Mouse (Mus musculus) heart, adult 18-20 months (tissue): Measurements from ENCODE around the gene Rgs3. TPM values are rescaled to one million over a fixed set of nuclear protein-coding genes. Genes with fewer than 3 reads are reported as not detected.

Experiments used
- DNase-seq, 2 experiments: peaks; one replicate each; pipeline ENCODE4 v3.0.0; 2021 to 2022; ENCODE audit warnings: mixed read lengths in 1 of 2
- total RNA-seq, 2 experiments: library from RNA; stranded (reverse); gene quantifications; 2 replicates each; pipeline ENCODE4 v1.2.3; 2021

Rgs3 gene
- total RNA-seq, 2 experiments from 2014 or later, result 21.5 to 25.9 TPM

DNA sequence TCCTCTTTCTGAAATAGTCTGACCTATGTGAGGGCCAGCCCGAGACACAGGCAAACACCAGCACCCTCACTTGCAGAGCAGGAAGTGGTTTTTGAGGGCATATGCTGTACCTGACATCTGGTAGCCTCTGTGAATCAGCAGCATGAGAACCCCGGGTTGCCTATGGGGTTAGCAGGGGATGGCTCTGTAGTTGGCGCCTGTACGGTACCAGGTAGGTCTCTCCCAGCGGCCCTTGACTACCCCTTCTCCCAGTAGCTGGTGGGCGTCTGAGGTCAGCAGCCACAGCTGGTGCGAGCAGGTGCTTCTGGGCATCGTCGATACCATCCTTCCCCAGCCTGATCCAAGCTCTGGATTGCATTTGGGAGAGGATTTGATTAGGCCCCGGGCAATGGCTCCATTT is 125.6 kb downstream of the Rgs3 start:
- no peak for DNase-seq

DNA sequence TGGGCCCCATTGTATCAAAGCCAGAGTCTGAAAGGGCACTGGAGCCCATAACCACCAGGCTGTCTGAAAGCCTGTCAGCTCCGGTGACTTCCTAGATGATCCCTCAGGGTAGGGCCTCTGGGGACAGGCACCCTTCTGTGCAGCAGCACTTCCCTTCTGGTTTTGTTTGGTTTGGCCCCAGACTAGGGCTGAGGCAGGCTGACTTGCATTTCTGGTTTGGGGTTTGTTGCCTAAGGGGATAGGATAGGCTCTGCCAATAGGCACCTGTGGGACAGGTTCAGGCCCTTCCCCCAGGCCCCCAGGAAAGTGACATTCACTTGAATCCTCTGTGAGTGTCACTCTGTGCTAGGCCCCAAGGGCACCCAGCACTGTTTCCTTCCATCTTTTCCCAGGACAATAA is 127.1 kb downstream of the Rgs3 start:
- no peak for DNase-seq

DNA sequence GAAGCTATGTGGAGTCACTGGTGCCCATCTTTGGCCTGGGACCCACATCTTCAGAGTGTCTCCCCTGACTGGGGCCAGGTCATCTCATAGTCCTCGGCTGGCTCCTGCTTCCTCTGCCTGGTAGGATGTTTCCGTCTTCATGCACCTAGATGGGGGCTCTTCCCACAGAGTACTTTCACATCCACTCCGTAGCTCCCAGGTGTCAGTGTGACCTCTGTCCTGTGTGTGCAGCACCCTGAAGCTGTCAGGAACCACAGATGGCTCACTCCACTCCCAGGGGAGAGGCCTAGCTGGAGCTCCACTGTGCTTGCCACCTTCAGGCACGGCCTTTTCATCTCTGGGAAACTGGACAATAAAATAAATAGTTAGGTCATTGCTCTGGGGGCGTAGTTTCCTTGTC is 128.5 kb downstream of the Rgs3 start:
- no peak for DNase-seq

DNA sequence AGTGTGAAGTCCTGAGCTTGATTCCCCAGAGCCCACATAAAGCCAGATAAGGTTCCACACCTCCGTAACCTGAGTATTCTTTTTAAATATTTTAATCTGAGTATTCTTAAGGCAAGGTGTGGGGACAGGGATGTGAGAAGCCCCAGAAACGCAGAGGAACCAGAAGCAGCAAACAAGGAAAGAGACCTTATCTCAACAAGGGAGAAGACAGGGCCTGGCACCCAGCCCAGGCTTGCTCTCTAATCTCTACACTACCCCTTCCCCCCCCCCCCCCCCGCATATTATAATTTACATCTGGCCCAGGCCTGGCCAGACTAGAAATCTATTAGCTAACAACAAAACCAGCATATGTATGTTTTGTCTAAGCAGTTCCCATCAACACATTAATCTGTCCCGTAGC is 131.3 kb downstream of the Rgs3 start:
- DNase-seq, result no peak

DNA sequence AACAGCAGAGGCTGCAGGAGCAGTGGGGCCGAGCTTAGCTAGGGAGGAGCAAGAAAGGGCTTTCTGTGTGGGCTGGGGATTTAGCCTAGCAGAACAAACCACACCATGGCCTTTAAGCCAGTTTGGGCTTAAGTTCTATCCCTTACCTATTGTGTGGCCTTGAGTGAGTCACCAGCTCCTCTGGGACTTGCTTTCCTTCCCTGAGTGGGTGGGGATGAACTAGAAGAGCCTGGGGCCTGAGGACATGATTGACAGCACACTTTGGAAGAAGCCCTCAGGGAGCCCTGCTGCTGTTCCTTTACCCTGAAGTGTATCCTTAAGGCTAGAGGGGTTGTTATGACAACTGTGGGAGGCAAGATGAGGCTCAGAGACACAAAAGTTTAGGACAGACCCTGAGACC is 132.0 kb downstream of the Rgs3 start:
- peak in 1 of 2 experiments; percentile 72 for DNase-seq

DNA sequence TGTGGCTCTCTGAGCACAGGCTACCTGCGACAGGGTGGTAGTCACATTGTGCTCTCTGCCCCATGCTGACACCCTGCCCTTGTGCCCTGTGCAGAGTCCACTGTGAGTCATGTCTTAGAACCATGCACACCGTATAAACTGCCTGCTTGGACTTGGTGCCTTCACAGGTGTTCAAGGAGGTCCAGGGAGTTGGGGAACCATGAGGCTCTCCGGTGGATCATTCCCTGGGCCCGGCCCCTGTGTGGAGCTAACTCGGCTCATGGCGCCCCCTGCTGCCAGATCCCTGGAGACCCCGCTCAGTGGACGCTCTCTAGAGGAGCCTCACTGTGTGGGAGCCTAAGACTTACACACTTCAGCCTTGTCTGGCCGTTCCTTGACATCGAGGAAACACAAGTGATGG is 134.2 kb downstream of the Rgs3 start:
- peak; percentile 64 to 77 for DNase-seq

DNA sequence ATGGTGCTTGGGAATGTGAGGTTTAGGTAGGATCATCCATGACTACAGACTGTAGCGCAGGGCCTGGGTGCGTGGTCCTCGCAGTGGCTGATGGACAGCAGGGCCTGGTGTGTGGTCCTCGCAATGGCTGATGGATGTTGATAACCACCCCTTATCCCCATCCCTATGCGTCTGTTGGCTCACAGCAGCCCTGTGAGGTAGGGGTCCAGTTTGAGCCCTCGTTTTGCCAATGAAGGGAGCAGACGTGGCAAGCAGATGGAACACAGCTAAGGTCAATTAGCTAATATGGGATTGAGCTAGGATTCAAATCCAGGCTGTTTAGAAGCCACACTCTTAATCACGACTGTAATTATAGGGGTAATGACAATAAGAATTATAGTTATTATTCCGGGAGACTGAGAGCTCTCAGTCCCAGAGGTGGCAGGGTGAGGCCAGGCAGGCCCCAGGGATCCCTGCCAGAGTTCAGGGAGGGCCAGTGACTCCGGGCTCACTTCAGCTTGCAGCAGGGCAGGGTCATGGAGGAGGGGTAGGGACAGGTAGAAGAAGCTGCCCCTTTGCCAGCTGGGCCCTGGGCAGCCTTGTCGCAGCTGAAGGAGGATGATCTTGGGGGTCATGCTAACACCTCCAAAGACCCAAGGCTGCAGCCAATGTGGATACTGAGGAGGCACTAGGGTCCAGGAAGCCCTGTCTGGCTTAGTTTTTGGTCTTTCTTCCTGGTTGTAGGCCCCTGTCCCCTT is 135.2 kb downstream of the Rgs3 start:
- no peak for DNase-seq

DNA sequence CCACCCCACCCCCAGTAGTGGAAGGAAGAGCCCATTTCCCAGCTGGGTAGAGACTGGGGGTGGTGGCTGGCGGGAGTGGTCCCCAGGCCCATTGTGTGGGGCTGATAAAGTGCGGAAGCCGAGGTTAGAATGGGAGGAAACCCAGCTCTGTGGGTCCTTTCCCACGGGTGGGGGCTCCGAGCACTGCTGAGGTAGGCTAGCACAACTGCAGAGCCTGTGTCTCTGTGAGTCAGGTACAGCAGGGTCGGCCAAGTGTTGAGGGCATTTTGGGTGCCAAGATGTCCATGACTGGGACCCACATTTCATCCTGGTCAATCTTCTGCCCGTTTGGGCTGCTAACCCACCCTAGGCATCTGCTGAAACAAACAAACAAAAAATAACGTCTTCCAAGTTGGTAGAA is 135.9 kb downstream of the Rgs3 start:
- peak; percentile 60 to 80 for DNase-seq

DNA sequence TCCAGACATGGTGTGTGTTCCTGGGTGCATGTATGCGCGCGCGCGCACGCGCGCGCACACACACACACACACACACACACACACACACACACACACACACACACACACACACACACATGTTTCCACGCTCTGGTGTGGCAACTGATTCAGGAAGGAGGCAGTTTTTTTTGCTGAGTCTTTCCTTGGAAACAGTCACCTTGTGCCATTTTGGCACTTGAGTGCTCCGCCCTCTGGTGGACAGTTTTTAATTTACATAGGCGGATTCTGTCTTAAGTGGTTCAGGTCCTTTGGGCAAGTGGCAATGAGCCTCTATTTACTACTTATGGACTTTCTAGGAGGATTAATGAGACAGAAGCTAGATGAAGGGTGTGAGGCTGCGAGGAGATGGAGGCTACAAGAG is 136.3 kb downstream of the Rgs3 start:
- peak; percentile 79 to 87 for DNase-seq

DNA sequence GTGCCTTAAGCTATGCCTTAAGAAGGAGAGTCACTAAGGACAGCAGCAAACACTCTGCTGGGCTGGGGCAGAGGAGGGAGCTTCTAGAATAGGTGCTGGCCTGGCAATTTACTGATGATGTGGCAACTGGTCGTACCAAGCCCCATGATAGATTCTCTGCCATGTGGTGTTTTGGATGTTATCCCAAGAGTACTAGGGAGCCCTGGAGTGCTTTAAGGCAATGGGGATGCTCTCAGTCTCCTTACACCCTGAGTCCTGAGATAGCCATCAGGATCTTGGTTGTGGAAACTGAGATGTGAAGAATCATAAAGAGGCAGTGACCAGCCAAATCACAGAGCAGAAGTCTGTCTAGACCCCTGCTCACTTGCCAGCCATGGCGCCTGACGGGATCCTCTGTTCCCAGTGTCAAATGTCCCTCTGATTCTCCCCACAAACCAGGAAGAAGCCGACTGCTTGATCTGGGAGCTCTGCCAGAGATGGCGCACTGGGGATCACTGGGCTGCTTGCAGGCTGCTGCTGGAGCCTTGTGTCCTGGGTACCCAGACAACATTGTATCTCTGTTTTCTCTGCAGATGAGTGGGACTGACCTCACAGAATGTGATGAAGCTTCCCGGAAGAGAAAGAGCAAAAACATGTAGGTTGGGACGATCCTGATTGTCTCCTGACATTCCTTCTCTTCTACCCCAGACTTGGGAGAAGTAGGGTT is 137.2 kb downstream of the Rgs3 start:
- DNase-seq, result peak; percentile 72 to 80

DNA sequence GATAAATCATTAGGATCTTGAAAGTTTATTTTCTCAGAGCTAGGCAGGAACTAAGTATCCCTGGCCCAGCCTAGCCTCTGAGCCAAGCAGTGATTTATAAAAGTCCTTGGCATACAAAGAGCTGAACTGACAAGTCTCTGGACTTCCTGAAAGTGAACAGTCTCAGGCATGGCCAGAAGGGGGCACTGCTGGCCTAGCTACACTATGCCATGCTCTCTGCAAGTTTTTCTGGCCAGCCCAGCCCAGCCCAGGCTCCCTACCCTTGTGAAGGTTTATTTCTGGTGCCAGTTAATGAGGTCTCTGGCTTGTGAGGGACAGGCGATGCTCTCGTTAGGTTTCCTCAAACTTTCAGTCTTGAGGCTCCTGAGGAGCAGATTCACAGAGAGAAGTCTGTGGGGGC is 137.8 kb downstream of the Rgs3 start:
- peak; percentile 94 for DNase-seq

DNA sequence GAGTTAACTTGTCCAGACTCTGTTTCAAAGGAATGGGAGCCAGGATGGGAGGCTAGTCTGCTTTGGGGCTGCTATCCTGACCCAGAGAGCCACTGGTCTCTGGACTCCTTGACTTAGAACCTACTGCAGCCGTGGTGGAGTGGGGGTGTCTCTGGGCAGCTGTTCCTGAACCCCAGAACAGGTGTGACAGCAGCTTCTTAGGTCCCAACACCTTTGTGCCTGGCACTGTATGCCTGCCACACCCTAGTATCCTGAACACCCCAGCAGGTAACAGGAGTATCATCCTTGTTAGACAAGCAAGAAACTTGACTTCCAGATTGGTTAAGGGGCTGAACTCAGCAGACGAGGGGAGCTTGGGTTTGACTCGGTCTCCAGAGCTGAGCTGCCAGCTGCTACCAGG is 138.9 kb downstream of the Rgs3 start:
- DNase-seq, result peak in 1 of 2 experiments; percentile 17

DNA sequence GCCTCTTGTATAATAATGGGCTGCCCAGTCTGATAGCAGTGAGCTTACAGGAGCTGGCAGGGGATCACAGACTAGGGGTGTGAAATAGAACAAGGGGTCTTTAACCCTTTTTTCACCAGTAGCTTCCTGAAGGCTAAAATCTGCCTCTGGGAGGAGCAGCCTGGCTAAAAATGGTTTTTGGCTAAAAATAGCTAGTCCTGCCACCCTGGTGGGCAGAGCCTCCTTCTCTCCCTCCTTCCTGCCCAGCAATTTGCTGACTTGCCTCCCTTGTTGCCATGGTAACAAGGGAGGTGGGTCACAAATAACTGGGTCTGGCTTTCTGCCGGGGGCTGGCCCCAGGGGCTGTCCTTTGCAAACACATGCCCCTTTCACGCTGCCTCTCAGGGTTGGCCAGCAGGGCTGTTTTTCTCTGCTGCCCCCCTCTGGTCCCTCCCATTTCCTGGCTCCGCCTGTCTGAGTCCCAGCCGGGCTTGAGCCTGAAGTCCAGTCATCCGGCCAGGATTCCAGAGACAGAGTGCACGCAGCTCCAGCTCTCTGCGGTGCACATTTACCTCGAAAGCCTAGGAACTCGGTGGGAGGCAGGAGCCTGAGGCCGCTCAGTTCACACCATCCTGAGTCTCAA is 139.7 kb downstream of the Rgs3 start:
- DNase-seq, result peak; percentile 96 to 98

DNA sequence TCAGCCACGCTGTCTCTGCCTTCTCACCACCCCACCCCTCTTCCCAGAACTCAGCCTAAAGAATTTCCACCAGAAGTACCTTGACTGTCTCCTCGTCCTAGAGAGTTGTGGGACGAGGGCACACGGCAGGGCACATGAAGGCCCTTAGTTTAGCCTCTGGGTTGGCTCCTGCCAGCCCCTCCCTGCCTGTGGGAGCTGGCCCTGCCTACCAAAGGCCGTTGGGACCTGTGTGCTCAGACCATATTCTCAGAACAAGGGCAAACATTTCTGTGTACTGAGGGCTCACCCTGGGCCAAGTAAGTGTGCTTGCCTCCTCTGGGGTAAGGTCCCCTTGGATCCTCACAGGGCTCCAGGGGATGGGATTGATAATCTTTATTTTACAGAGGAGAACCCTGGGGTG is 140.8 kb downstream of the Rgs3 start:
- no peak for DNase-seq

DNA sequence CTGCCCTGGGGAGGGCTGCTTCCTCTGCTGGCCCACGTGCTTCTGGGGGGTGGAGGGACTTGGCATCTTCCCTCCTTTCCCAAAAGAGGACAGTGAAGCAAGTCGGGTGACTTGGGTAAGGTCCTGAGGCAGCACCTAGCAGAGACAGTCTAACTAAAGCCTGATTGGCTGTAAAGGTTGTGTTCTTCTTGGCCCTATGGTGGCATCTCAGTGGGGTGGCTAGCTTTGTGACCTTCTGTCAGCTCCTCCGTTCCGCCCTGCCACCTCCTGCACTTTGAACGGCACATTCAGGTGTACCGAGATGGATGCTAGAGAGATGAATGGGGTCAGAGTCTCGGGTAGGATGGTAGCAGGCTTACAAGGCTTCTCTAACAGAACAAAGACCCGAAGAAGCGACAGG is 143.5 kb downstream of the Rgs3 start:
- peak in 1 of 2 experiments; percentile 14 for DNase-seq

DNA sequence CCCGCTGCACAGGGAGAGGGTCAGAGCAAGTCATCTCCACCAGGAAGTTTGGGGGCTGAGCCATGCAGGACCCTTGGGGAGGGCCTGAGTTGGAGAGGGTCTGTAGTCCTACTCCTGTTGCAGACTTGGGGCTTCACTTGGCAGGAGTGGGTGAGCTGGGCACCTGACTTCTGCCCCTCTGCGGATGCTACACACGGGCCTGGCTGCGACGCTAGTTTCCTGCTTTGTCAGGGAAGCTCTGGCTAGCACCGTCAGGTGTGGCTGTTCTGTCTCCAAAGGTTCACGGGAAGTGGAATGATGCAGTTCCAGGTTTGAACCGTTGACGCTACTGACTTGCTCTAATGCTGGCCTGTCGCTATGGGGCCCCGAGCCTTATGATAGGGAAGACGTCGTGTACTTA is 144.6 kb downstream of the Rgs3 start:
- peak in 1 of 2 experiments; percentile 13 for DNase-seq

DNA sequence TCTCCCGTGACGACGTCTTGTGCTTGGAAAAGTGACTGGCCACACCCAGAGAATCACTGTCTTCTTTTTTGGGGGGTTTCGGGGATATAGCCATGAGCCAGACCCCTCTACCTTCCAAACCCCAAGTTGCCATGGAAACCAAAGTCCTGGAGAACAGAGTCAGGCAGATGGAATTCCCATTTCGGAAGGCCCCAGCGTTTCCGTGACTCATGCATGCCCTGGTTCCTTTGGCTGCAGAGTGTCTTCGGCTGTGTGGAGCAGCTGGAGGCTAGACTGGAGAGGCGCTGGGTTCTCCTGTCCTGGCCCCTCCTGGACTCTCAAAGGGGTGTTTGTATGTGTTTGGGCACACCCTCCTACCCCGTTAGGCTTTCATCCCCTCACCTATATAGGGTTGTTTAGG is 145.4 kb downstream of the Rgs3 start:
- DNase-seq, result no peak

DNA sequence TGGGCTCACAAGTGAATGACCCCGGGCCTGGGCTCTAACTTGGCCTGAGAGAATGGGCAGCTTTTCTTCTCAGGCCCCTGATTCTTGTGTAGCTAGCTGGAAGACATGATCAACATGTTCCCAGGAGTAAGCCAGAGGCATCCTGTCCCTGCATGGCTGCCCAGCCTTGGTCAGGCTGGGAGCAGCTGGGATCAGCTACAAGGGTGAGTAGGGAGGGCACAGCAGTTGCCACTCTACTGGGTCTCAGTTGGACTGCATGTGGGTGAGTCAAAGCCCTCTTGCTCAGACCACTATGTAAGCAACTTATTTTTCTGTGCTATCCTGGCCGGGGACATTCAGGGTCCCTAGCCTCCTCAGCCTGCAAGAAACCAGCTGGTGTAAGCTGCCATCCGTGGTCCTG is 146.1 kb downstream of the Rgs3 start:
- DNase-seq, result no peak

DNA sequence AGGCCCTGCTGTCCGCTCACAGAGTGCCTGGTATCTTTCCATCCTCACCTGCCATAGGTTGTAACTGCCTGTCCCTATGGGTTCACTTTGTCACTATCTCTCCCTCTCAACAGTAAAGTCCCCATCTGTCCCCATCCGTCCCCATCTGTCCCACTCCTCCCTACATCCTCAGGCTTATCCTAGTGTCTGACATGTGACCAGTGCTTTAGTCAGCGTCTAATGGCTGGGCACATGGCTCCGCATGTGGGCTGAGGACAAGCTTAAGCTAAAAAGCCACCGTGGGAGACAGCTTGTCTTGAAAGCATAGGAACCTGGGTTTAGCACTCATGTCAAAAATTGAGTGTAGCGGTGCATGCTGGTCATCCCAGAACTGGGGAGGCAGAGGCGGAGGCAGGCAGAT is 148.4 kb downstream of the Rgs3 start:
- DNase-seq, result no peak

DNA sequence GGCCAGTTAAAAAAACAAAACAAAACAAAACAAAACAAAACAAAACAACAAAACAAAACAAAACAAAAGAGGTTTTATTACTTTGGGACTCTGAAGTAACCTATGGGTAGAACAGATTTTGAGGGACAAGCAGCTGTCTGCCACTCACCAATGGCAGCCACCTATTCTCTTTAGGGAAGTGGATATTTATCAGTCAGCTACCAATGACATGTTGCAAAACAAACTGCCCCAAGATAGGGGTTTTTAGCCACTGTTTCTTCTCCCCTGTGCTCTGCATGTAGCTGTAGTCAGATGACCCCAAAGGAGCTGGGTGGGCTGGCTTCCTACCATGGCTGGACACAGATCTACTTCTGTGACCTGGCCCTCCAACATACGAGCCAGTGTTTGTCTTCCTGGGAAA is 149.3 kb downstream of the Rgs3 start:
- DNase-seq, result no peak

DNA sequence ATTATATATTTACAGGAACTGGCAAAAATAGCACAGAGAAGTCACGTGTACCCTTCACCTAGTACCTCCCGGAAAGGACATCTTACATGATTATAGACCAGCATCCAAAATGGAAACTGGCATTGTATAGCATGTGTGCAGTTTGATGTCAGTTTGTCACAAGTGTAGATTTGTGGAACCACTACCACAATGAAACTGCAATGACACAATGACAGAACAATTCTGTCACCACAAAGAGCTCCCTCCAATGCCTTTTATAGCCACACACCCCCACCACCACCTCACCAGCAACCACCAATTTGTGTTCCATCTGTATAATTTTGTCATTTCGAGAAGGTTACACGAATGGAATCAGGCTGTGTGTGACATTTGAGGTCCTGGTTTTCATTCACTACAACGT is 149.8 kb downstream of the Rgs3 start:
- DNase-seq, result no peak

DNA sequence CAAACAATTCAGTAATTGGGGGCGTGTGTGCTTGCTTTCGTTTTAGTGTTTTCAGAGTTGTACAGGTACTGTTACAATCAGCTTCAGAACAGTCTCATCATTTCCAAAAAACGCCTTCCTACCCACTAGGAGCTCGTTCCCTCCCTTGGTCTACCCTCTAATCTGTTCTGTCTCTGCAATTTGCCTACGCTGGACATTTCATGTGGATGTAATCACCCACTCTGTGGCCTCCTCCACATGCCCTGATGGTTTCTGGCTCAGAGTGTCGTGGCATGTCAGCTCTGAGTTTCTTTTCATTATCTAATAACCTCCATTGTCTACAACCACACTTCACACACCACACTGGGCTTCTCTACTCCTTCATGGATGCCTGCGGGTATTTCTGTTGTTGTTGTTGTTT is 151.5 kb downstream of the Rgs3 start:
- DNase-seq, result no peak

DNA sequence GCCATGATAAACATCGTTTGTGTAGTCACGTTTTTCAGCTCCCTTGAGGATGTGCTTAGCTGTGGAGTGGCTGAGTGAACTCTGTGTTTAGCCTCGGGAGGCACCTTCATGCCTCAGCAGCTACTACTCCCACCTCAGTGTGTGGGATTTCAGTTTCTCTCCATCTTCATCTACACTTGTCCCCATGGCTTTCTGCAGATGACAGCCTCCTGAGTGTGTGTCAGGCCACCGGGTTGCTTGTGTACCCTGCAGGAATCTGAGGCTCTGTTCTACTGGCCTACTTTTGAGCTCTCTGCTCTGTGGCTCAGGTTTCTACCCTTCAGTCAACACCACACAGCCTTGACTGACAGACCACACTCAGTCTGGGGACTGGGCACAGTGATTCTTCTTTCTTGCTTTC is 151.9 kb downstream of the Rgs3 start:
- no peak for DNase-seq

DNA sequence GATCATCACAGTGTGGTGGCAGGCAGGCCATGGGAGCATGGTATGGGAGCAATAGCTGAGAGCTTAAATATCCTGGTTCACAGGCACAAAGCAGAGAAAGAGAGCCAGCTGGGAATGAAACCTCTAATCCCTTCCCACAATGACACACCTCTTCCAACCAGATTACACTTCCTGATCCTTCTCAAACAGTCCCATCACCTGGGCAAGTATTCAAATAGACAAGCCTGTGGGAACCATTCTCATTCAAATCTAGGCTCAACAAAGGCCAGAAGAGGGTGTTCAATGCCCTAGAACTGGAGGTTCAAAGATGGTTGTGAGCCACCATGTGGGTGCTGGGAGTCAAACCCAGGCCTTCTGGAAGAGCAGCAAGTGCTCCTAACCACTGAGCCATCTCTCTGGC is 161.2 kb downstream of the Rgs3 start:
- no peak for DNase-seq
